Mouse (Mus musculus) heart, adult 9 months (tissue): Measurements from ENCODE around the gene Serpina1c.
"Not testable (repeated sequence)": the region's sequence is repeated elsewhere in the genome, so short reads cannot be mapped to it uniquely, and the experiment has no call there.

Source experiments
- DNase-seq, 2 experiments: peaks; one replicate each; pipeline ENCODE4 v3.0.0; 2022; ENCODE audit warnings: low spot score in 2 of 2

Gene Serpina1c

DNA sequence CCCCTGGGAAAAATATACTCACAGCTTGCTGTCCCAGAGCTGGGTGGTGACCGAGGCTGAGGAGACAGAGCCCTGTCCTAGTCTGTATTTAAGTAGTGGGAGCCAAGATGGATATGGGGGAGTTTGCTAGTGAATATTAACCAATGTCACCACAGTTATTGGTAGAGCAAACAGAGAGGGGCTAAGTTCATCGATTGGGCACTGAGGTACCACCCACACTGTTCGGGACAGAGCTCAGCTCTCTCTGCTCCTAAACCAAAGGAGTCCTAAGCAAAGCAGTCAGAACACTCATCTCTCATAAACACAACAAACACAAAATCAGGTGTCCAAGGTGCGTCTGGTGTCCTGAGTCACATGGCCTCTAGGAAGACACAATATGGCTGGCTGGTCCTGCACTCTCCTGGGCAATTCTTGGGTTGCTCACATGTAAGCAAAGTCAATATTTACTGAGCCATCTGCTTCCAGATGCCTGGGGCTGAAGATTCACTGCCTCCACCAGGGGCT, at the start of gene Serpina1c:
Gene Serpina1c, minus strand, starts transcription at position 51 of the 504 bp plus-strand sequence.
- not testable (repeated sequence) for DNase-seq

DNA sequence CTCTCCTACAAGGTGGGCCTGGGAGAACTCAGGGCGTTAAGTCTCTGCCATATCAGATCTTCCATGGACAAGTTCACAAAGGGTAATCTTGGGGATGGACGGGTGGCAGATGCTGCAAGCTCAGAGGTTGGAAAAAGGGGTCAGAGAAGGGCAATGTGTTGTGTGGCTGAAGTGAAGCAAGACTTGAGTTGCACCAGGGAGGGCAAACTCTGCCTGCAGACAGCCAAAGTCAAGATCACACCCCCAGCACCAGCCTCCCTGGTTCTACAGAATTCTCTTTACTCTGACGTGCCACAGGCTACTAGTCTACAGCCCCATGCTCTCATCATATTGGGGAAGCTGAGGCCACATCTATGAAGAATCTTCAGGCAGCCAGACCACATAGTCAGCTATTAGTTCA, 48.3 kb upstream of the Serpina1c start:
- not testable (repeated sequence) for DNase-seq

DNA sequence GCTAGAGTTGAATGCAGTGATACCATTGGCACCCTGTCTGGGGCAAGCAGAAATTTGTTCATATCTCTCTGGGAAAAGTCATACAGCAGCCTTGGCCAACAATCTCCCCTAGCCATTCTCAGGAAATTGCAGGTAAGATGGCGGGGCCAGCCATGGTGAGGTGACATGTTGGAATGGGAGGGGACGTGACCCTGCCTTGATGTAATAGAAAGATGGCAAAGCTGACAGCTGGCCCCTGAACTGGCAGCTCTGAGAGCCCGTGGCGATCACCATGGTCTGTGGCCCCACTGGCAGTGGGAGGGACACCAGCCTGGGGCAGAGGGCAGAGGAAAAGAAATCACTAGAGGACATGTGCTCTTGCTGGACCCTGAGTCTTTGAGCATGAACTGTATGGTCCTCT, 41.6 kb upstream of the Serpina1c start:
- DNase-seq: no peak

DNA sequence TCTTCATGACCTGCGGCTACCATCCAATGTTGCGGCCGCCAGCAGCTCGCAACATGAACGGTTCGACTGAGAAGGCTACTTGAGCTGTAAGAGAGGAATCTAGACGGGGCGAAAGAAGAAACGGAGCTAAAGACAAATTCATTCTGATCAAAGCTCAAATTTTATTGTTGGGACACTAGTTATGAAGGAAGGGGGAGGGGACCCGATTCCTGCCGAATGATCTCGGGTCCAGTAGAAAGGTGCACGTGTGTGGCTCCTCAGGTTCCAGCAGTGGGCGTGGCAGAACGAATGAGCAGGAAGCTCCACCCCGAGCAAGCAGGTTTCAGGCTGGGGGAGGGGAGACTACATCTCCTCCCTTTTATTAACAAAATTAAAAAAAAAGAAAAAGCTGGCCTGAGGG, 4.5 kb upstream of the Serpina1c start:
- DNase-seq: not testable (repeated sequence)

DNA sequence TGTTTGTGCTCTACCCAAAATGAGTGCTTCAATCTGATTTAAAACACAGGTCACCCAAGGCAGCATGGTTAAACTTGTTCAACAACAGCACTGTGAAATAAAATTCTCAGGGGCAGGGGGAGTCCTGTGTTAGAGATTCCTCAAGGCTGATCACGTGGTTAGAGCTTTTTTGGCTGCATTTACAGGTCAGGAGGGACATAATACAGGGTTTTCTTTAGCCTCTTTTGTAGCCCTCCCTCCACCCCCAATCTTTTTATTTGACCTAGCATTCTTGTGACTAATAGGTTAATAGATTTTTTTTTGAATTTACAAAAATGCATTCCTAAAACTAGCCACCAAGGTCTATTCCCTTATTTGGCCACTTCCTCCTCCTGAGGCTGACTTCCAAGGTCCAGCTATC, 3.1 kb upstream of the Serpina1c start:
- not testable (repeated sequence) for DNase-seq

DNA sequence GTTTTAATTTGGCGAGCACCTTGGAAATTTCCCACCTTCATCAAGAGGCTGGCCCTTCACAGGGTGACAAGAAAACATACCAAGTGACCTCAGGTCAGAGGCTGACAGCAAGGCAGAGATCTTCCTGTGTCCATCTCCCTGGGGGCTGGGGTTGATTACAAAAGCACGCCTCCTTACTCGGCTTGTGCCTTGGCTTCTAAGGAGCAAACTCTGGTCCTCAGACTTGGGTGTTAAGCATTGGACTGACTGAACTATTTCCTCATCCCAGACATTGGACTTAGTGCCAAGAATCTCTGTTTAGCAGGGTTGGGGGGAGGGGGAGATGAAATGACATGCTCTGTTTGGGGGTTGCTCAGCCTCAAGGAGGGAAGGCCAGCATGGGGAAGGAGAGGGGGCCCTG, 2.8 kb downstream of the Serpina1c start:
- peak; percentile 10 to 30 for DNase-seq

DNA sequence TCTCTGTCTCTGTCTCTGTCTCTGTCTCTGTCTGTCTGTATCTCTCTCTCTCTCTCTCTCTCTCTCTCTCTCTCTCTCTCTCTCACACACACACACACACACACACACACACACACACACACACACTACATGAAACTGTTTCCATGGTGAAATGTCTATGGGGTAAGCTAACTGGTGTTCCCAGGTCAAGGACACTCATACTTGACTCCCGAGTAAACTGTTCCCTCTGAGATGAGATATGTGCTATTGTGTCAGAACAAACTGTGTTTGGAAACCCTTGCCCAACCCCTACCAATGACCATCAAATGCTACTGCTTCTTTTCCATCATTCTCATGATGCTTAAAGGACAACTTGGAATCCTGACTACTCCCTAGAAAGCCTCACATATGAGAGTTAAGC, 37.8 kb downstream of the Serpina1c start:
- not testable (repeated sequence) for DNase-seq

DNA sequence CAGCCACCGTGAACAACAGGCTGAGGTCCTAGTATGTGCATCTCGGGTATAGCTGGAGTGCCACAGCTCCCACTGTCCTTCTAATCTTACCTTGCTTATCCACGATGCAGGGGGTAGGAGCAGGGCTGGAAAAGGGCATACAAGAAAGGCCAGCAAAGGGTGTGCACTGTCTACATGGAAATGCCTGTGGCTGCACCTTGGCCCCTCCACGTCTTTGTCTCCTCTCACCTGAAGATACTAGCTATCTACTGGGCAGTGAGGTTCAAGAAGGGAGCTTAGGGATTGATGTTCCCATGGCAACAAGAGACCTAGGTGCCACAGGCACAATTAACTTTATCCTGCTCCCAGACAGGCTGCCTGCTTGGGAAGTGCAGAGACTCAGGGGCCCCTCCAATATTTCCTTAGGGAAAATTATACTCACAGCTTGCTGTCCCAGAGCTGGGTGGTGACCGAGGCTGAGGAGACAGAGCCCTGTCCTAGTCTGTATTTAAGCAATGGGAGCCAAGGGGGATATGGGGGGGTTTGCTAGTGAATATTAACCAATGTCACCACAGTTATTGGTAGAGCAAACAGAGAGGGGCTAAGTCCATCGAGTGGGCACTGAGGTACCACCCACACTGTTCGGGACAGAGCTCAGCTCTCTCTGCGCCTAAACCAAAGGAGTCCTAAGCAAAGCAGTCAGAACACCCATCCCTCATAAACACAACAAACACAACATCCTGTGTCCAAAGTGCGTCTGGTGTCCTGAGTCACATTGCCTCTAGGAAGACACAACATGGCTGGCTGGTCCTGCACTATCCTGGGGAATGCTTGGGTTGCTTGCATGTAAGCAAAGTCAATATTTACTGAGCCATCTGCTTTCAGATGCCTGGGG, 41.3 kb downstream of the Serpina1c start, which contains the start of gene Serpina1a:
Gene Serpina1a, minus strand, starts transcription at position 462 of the 874 bp plus-strand sequence.
- not testable (repeated sequence) for DNase-seq

DNA sequence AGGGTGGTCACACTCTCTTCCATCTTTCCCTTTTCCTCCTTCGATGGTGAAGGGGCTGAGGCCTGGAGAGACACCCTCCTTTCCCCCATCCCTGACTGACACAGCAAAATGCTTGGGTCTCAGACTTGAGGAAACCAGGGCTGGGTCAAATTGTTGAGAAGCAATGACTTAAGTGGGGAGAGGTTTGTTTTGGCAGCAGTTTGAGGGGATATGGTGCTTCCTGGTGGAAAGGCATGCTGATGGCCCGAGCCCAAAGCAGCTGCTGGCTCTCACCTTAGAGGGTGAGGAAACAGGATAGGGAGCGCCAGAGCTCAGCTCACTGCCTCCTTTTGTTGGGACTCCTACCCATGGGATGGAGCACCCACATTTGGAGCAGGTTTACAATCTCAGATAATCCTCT, 43.7 kb downstream of the Serpina1c start:
- DNase-seq: no peak

DNA sequence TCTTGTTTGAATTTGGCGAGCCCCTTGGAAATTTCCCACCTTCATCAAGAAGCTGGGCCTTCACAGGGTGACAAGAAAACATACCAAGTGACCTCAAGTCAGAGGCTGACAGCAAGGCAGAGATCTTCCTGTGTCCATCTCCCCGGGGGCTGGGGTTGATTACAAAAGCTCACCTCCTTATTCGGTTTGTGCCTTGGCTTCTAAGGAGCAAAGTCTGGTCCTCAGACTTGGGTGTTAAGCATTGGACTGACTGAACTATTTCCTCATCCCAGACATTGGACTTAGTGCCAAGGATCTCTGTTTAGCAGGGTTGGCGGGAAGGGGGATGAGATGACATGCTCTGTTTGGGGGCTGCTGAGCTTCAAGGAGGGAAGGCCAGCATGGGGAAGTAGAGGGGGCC, 44.1 kb downstream of the Serpina1c start:
- DNase-seq: not testable (repeated sequence)

DNA sequence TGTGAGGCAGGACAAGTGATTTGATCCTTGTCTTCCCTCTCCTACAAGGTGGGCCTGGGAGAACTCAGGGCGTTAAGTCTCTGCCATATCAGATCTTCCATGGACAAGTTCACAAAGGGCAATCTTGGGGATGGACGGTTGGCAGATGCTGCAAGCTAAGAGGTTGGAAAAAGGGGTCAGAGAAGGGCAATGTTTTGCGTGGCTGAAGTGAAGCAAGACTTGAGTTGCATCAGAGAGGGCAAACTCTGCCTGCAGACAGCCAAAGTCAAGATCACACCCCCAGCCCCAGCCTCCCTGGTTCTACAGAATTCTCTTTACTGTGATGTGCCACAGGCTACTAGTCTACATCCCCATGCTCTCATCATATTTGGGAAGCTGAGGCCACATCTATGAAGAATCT, 45.1 kb downstream of the Serpina1c start:
- not testable (repeated sequence) for DNase-seq

DNA sequence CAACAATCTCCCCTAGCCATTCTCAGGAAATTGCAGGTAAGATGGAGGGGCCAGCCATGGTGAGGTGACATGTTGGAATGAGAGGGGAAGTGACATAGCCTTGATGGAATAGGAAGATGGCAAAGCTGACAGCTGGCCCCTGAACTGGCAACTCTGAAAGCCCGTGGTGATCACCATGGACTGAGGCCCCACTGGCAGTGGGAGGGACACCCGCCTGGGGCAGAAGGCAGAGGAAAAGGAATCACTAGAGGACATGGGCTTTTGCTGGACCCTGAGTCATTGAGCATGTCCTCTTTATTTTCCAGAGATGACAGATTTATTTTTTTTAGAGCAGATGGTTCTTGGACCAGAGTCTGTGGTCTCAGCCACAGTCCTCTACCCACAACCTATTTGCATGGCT, 51.7 kb downstream of the Serpina1c start:
- not testable (repeated sequence) for DNase-seq
